Mouse (Mus musculus) bone marrow, adult 2 months (tissue): ENCODE data around the gene Ptprg.

Experiments
- CTCF ChIP-seq: fragments of 200-500 bp; IDR thresholded peaks from 2 replicates; pipeline ENCODE4 v1.5.1; 2011; ENCODE audit warnings: low read length, control low read depth; ENCODE audit not compliant: control insufficient read depth, insufficient read depth
- POLR2A ChIP-seq: fragments of 200-500 bp; IDR thresholded peaks from 2 replicates; pipeline ENCODE4 v1.6.1; 2011; ENCODE audit warnings: low read depth, mild to moderate bottlenecking, control low read depth, low read length, borderline replicate concordance; ENCODE audit not compliant: control insufficient read depth

DNA sequence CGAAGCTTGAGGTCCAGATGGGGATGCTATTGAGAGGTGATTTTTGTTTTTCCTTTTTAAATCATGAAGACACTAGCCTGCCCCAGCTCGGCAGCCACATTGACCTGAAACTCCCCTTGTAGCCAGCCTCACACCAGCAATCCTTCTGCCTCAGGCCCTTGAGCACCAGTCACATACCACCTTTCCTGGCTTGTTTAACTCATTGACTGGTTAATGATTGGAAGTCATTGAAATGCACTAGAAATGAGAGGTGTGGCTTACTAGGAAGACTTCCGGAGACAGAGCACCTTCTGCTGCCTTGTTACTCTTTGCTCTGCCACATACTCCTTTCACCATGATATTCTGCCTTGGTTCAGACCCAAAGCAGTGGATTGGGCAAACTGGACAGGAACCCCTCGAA lies 254.1 kb downstream of the Ptprg start:
- TF ChIP-seq CTCF: no peak
- no peak for TF ChIP-seq POLR2A
